In the genomic region with DNA sequence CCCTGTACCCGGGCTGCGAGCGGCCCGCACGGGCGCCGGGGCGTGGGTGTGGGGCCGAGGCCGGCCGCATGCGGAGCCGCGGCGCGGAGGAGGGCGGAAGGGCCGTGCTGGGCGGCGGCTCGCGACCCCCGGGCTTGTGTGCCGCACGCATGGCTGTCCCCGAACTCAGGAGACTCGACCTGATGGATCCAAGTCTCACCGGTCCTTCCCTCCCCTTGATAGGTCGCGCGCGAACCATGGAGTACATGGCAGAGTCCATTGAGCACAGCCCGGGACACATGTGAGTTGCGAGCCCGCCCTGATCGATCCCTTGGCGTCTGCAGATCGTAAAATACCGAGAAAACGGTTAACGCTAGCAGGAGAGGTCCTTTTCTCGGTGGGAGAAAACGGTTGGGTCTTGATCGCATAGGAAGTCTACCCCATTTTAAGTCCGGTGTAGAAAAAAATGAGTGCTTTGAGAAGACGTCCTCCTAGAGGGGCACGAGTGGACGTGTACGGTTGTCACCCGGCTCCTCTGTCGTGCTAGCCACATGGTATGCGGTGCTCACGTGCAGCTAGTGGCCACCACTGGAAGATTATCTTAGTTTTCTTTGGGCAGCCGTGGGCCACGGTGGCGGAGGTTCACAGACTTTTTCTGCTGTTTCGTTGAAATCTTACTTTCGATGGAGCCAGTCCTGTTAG, we compare ENCODE assay signal across 8 mouse cellular contexts. TPM values are rescaled to one million over a fixed set of nuclear protein-coding genes. Genes with fewer than 3 reads are reported as not detected.
DNase-seq lines count a peak whose midpoint lies in the region; ATAC-seq lines count a peak whose summit lies in the region.

No protein-coding gene starts in this region.

- peak; percentile 84 for ATAC-seq in intestine, embryonic 15.5 days
- ATAC-seq in limb, embryonic 11.5 days (ENCODE audit: insufficient number of reproducible peaks, low FRiP score, low TSS enrichment, low read depth) = peak; percentile 77

- peak overlapping the region; percentile 96 for H3K4me3 ChIP-seq in intestine, embryonic 15.5 days (replicated peaks)
- H3K4me3 ChIP-seq in limb, embryonic 11.5 days (ENCODE audit: low read depth, low read length) = peak overlapping the region; percentile 74
- peak overlapping the region; percentile 95 for H3K4me3 ChIP-seq in midbrain, embryonic 10.5 days

- no peaks in the 10 kb centered on the region for H3K9me3 ChIP-seq in intestine, embryonic 15.5 days
- H3K9me3 ChIP-seq in limb, embryonic 11.5 days (ENCODE audit: control insufficient read depth, low read length) = no peaks in the 10 kb centered on the region
- no peaks in the 10 kb centered on the region for H3K9me3 ChIP-seq in midbrain, embryonic 10.5 days (replicated peaks)

- peak overlapping the region; percentile 93 for H3K9ac ChIP-seq in intestine, embryonic 15.5 days
- peak overlapping the region; percentile 77 for H3K9ac ChIP-seq in limb, embryonic 11.5 days (ENCODE audit: low read length)

- DNase-seq in thymus, postnatal 4 days = peak; percentile 25
- DNase-seq in thymus, postnatal 0 days (ENCODE audit: low spot score) = no peak
- DNase-seq in cerebellum, postnatal 14 days = peak; percentile 38 to 58
- DNase-seq in frontal cortex, postnatal 36 days (ENCODE audit: low spot score in 2 of 2) = peak; percentile 39 to 40
- DNase-seq in limb, embryonic 11.5 days (ENCODE audit: low spot score) = peak; percentile 74
- DNase-seq in midbrain, embryonic 10.5 days (ENCODE audit: low spot score) = peak; percentile 55
- DNase-seq in spleen, postnatal 14 days (ENCODE audit: low spot score in 2 of 2) = peak; percentile 10 to 31

- peak overlapping the region; percentile 91 for H3K27ac ChIP-seq in intestine, embryonic 15.5 days
- peak overlapping the region; percentile 70; the same call in 1 of the 2 replicates for H3K27ac ChIP-seq in limb, embryonic 11.5 days (replicated peaks; ENCODE audit: low read depth, low read length)
- H3K27ac ChIP-seq in midbrain, embryonic 10.5 days (replicated peaks) = peak overlapping the region; percentile 97

- no peaks in the 10 kb centered on the region for H3K36me3 ChIP-seq in intestine, embryonic 15.5 days
- H3K36me3 ChIP-seq in limb, embryonic 11.5 days (ENCODE audit: control insufficient read depth, insufficient read depth, low read length) = no peaks in the 10 kb centered on the region
- H3K36me3 ChIP-seq in midbrain, embryonic 10.5 days = peaks cover 24% of the 10 kb centered on the region

- H3K4me1 ChIP-seq in intestine, embryonic 15.5 days (replicated peaks) = peaks cover 8% of the 10 kb centered on the region
- peaks cover 5% of the 10 kb centered on the region; the same call in 1 of the 2 replicates for H3K4me1 ChIP-seq in limb, embryonic 11.5 days (ENCODE audit: control insufficient read depth, insufficient read depth, low read length)
- peaks cover 18% of the 10 kb centered on the region for H3K4me1 ChIP-seq in midbrain, embryonic 10.5 days

- H3K4me2 ChIP-seq in intestine, embryonic 15.5 days (replicated peaks) = peak overlapping the region; percentile 78
- peak overlapping the region; percentile 62 for H3K4me2 ChIP-seq in limb, embryonic 11.5 days (ENCODE audit: low read depth, severe bottlenecking)

- H3K27me3 ChIP-seq in intestine, embryonic 15.5 days (replicated peaks) = no peaks in the 10 kb centered on the region
- no peaks in the 10 kb centered on the region for H3K27me3 ChIP-seq in limb, embryonic 11.5 days (ENCODE audit: control insufficient read depth, insufficient read depth, low read length)
- H3K27me3 ChIP-seq in midbrain, embryonic 10.5 days (ENCODE audit: low read depth, poor library complexity, severe bottlenecking) = no peaks in the 10 kb centered on the region

- WGBS in intestine, embryonic 15.5 days = under 1% methylated on average over 58 of the region's 58 CpGs
- under 1% methylated on average over 56 of the region's 58 CpGs for WGBS in limb, embryonic 11.5 days
- under 1% methylated on average over 58 of the region's 58 CpGs for WGBS in midbrain, embryonic 10.5 days

RNA-seq across cellular contexts. Expression of gene Nmd3, which starts 0.5 kb away (rescaled TPM):
- 160 and 167 TPM in 2 replicates for polyA plus RNA-seq in thymus, postnatal 0 days (2015; fragmentation: Nextera tagmentation; extraction: Ambion mirVana)
- 139 and 146 TPM in 2 replicates for polyA plus RNA-seq in intestine, embryonic 15.5 days (2015; fragmentation: Nextera tagmentation; extraction: Ambion mirVana)
- polyA plus RNA-seq in limb, embryonic 11.5 days (2014; fragmentation: Nextera tagmentation; extraction: Ambion mirVana) = 140 and 145 TPM in 2 replicates
- polyA plus RNA-seq in midbrain, embryonic 10.5 days (2016; fragmentation: Nextera tagmentation; extraction: Ambion mirVana) = 147 and 156 TPM in 2 replicates
